Mouse (Mus musculus) cerebral cortex, adult 2 months (tissue): ENCODE measurements around the gene Sgca.

Experiments used
- WGBS: fragments of 180-500 bp; shearing (Covaris S2); methylation state at CpG from one replicate; pipeline ENCODE4 v1.1.7; 2018; 5-methylcytosine and 5-hydroxymethylcytosine counted together

Gene Sgca

DNA sequence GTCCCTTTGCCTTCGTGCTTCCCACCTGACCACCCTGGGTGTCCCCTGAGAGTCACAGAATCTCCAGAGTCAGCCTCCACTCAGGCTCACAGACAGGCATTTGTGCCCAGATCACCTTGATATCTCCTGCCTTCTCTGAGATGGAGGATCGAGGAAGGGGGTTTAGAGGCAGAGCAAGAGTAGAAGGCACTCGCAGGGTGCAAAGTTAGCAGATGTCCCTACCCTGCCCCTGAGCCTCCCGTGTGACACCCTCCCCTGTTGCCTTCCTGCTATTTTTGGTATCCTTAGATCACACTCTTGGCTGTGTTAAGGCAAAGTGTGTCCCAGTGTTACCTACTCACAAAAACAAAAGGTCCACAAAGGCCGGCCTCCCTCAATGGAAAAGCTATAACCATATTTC lies at the start of gene Sgca:
Gene Sgca (minus strand): TSS at position 129 of the 400 bp plus-strand sequence.
- 74% methylated on average over 5 of the region's 5 CpGs for WGBS

- 90% methylated on average over 11 of the region's 11 CpGs for WGBS
These were observed 49.3 kb upstream of the Sgca start for GRCm38 (mm10) chr11:95025227-95026012.

DNA sequence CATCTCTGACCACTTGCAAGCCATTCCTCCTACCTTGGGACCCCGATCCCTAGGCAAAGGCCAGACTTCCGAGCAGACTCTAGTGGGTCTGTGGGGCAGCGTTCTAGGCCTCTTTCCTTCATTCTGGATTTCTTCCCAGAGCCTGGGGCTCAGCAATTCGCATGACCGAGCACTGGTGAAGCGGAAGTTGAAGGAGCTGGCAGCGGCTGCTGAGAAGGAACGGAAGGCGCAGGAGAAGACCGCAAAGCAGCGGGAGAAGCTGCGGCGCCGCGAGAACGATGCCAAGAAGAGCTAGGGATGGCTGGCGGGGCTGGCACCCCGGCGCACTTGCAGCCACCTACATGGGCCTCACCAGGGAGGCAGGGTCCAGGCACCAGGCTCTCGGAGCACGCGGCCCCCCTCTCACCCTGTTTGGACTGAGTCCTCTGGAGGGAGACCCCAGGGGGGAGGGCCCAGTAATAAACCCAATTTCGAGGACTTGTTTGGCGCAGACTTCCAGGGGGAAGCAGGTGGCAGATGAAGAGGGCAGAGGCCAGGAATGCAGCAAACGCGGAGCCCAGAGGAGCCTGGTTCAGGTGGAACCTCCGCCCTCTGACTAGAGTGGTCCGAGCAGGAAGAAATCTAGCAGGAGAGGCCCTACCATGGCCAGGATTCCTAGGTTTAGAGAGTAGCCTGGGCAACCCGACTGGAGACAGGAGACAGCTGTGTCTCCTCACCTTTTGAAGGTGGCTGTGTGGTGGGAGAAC lies 48.5 kb upstream of the Sgca start:
- WGBS, result 43% methylated on average over 29 of the region's 29 CpGs

DNA sequence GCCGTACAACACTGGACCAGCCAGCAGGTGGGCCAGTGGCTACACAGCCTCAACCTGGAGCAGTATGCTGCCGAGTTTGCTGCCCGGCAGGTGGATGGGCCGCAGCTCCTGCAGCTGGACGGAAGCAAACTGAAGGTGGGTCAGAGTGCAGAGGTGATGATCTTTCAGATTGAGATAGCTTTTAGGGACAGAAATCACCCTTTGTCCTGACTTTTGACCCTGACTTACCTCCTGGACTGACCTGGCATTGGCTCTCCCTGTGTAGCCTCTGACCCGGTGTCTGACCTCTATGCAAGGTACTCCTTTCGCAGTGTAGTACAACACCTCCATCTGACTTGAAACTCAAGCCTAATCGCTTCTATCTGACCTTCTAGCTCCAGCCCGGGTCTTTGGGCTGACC lies 47.4 kb upstream of the Sgca start:
- WGBS, result 94% methylated on average over 9 of the region's 9 CpGs

DNA sequence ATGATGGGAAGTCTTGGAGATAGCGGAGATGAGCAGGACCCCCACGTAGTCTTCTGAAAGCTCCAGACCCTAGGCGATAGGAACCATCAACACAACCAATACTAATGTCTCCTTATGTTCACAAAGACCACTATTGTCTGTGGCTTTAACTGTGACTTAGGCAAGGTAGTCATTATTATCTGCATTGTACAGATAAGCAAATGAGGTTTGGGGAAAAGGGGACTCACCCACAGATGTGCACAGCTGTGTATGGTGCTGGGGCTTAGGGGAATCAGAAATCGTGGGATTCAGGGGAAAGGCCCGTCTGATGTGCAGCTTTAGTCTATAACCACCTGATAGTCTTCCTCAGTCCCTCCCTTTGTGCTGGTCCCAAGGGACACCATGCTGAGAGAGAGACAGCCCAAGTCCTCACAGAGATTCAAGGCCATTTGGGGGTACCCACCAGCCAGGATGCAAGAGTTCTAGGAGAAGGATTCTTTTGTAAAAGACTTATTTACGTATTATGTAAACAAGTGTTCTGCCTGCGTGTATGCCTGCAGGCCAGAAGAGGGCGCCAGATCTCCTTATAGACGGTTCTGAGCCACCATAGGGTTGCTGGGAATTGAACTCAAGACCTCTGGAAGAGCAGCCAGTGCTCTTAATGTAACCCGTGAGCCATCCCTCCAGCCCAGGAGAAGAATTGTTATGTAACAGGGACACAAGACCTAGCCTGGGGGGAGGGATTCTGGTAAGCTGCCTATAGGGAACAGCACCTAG lies 46.3 kb upstream of the Sgca start:
- WGBS, result 78% methylated on average over 10 of the region's 10 CpGs

- WGBS, result 89% methylated on average over 3 of the region's 3 CpGs
These were observed 39.4 kb upstream of the Sgca start for GRCm38 (mm10) chr11:95015484-95015883.

DNA sequence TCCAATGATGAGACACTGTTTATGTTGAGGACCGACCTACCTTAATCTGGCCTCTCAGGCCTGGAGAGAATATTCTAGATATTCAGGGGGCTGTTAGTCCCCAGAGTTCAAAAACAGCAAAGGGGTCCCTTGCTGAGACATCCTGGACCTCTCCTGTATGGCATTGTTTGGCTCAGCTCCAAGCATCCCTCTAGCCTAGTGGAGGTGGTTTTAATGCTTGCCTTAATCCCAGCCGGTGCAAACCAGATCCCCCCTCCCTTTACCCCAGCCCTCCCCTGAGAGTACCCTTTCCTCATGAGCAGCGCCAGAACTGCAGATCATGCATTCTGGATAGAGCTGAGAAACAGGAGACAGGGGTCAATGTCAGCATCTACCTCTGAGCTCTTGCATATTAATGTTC lies 36.4 kb upstream of the Sgca start:
- 61% methylated on average over 3 of the region's 3 CpGs for WGBS

DNA sequence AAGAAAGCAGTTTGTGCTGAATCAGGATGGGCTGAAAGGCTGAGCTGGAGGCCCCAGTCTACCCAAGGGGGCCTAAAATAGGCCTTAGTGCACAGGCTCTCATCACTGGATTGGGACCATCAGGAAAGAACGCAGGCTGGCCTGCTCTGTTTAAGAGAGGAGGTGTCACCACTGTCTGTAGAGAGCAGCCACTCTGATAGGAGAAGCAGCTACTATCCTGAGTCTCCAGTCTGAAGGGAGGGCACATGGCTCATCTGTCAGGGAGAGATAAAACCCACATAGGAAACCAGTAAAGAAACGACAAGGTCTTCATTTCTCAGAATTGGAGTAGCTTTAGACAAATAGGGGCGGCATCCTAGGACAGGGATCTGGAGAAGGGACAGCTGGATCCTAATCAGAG lies 35.9 kb upstream of the Sgca start:
- WGBS, result 54% methylated on average over 3 of the region's 3 CpGs

GRCm38 (mm10) chr11:95011416-95011815 lies 35.3 kb upstream of the Sgca start:
- WGBS, result 73% methylated on average over 1 of the region's 1 CpGs

DNA sequence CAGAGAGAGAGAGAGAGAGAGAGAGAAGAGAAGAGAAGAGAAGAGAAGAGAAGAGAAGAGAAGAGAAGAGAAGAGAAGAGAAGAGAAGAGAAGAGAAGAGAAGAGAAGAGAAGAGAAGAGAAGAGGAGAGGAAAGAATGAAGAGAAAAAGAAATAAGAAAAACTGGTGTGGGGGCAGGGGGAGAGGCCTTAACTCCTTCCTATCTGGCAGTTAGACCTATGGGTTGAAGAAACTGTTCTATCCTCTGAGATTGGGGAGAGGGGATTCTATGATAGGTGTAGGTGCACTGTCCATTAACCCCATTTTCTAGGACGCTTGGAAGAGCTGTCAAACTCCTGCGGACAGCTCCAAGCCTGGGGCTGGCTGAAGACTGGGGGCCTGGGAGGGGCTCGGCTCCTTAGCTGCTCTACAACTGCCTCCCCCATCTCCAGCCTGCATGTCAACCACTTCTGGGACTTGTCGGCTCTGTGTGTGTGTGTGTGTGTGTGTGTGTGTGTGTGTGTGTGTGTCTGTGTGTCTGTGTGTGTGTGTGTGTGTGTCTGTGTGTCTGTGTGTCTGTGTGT lies 34.8 kb upstream of the Sgca start:
- 35% methylated on average over 4 of the region's 4 CpGs for WGBS

- WGBS, result 1% methylated on average over 40 of the region's 40 CpGs
These were observed 34.1 kb upstream of the Sgca start for GRCm38 (mm10) chr11:95010141-95010739.

GRCm38 (mm10) chr11:95009629-95010014 lies 33.5 kb upstream of the Sgca start, which contains the start of gene Samd14:
TSS of gene Samd14 (plus strand) at chr11:95009879.
- WGBS, result under 1% methylated on average over 30 of the region's 32 CpGs

GRCm38 (mm10) chr11:95008661-95009628 lies 32.8 kb upstream of the Sgca start:
- WGBS, result 15% methylated on average over 15 of the region's 15 CpGs

DNA sequence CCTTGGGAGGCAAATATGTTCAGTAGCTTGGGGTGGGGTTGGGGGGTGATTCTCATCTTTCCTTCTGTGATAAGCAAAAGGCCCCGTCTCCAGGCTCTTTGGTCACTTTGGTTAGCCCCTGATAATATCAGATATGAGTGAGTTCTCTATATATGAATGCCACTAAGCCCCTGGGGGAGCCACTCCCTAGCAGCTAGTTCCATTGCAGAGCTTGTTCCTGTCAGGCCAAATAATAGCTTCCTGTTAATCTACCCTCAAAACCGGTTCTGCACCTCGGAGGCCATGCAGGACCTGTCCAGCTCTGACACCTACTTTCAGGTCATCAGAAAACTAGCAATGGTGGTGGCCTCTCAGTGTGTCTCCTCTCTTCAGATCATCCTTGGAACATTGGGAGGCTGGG lies 31.3 kb upstream of the Sgca start:
- 69% methylated on average over 3 of the region's 3 CpGs for WGBS

- 3% methylated on average over 27 of the region's 27 CpGs for WGBS
These were observed 30.5 kb upstream of the Sgca start for GRCm38 (mm10) chr11:95006525-95007219.

DNA sequence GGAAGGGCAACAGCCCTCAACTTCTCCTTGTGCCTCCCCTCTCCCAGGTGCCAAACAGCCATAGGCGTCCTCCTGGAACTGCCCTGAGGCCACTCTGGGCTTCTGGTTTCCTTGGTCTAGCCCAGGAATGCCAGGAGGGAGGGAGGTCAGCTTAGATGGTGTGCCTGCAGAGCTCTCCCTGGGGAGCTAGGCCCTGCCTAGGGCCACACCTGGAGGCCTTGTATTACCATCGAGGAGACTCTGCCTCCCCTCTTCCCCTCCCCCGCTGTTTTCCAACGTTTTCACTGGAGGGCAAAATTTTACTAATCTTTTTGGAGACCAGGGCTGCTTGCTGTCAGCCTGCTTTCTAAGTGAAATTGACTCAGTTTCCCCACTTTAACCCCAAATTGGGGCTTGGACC lies 29.9 kb upstream of the Sgca start:
- WGBS, result 47% methylated on average over 4 of the region's 4 CpGs

- WGBS, result 36% methylated on average over 6 of the region's 6 CpGs
These were observed 28.7 kb upstream of the Sgca start for GRCm38 (mm10) chr11:95004937-95005198.

- 75% methylated on average over 12 of the region's 12 CpGs for WGBS
These were observed 28.2 kb upstream of the Sgca start for GRCm38 (mm10) chr11:95004136-95004936.

- 67% methylated on average over 8 of the region's 8 CpGs for WGBS
These were observed 26.6 kb upstream of the Sgca start for GRCm38 (mm10) chr11:95002705-95003104.
